ENCODE assay signal across 8 mouse cellular contexts in the genomic region with DNA sequence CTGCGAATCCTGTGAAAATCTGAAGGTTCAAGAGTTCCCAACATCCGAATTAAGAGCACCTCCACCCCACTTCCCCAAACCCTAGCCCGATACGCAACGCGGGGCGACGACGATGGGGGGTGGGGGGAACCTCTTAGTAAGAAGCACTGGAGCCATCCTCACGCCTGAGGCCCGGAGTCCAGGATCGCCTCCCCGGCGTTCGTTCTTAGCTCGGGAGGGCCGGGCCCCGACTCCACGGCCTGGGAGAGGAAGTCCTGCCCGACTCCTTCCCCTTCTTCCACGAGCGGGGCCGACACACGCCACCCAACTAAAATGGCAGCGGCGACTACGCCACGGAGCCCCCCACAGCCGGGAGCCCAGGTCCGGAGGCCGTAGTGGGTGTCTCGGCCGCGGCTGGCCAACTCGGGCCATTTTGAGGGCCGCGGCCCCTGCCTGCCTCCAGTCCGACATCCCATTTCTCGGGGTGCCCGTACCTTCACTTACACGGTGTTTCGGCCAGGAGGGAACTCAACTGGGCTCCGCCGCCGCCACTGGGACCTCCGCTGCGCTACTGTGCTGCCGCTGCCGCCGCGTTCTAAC. TPM values are rescaled to one million over a fixed set of nuclear protein-coding genes. Genes with fewer than 3 reads are reported as not detected.
DNase-seq lines count a peak whose midpoint lies in the region; ATAC-seq and TF ChIP-seq lines count a peak whose summit lies in the region.

No protein-coding gene starts in this region.

- H3K4me1 ChIP-seq in limb, embryonic 11.5 days (ENCODE audit: control insufficient read depth, insufficient read depth, low read length): no peaks in the 10 kb centered on the region
- 0 out of 2 replicates have a peak, but pooled peaks cover 5% of the 10 kb centered on the region for H3K4me1 ChIP-seq in midbrain, embryonic 13.5 days (replicated peaks)
- no peaks in the 10 kb centered on the region for H3K4me1 ChIP-seq in stomach, postnatal 0 days (replicated peaks; ENCODE audit: control insufficient read depth, insufficient read depth)

- no peak for TF ChIP-seq EP300 in stomach, postnatal 0 days (optimal IDR thresholded peaks at IDR 0.05)

- peak overlapping the region; percentile 66 for H3K4me3 ChIP-seq in limb, embryonic 11.5 days (ENCODE audit: low read depth, low read length)
- H3K4me3 ChIP-seq in midbrain, embryonic 13.5 days (replicated peaks): peak overlapping the region; percentile 76
- peak overlapping the region; percentile 71 for H3K4me3 ChIP-seq in stomach, postnatal 0 days (ENCODE audit: low read depth, low read length)

- intact Hi-C loops in heart, postnatal 25 days (cut with DNase I): no loop called here

- 0 out of 2 replicates have a peak, but pooled peaks cover 4% of the 10 kb centered on the region for H3K27me3 ChIP-seq in limb, embryonic 11.5 days (ENCODE audit: control insufficient read depth, insufficient read depth, low read length)
- H3K27me3 ChIP-seq in midbrain, embryonic 13.5 days: peaks cover 23% of the 10 kb centered on the region; the same call in 1 of the 2 replicates
- H3K27me3 ChIP-seq in stomach, postnatal 0 days (ENCODE audit: control insufficient read depth, insufficient read depth, low read length): no peaks in the 10 kb centered on the region

- peak; percentile 46 for ATAC-seq in frontal cortex, adult (ENCODE audit: low TSS enrichment)
- ATAC-seq in limb, embryonic 11.5 days (ENCODE audit: insufficient number of reproducible peaks, low FRiP score, low TSS enrichment, low read depth): peak; percentile 63; the same call in 1 of the 2 replicates
- peak; percentile 43 for ATAC-seq in midbrain, embryonic 13.5 days
- peak; percentile 45 for ATAC-seq in stomach, postnatal 0 days (ENCODE audit: low FRiP score, low TSS enrichment)

- H3K4me2 ChIP-seq in limb, embryonic 11.5 days (ENCODE audit: low read depth, severe bottlenecking): no peak overlapping the region
- H3K4me2 ChIP-seq in midbrain, embryonic 13.5 days (replicated peaks): peak overlapping the region; percentile 59
- H3K4me2 ChIP-seq in stomach, postnatal 0 days (replicated peaks; ENCODE audit: low read depth): peak overlapping the region; percentile 48

- H3K9me3 ChIP-seq in limb, embryonic 11.5 days (ENCODE audit: control insufficient read depth, low read length): no peaks in the 10 kb centered on the region
- H3K9me3 ChIP-seq in midbrain, embryonic 13.5 days: no peaks in the 10 kb centered on the region
- no peaks in the 10 kb centered on the region for H3K9me3 ChIP-seq in stomach, postnatal 0 days (ENCODE audit: control insufficient read depth, low read length)

- peak overlapping the region; percentile 85 for H3K9ac ChIP-seq in limb, embryonic 11.5 days (ENCODE audit: low read length)
- peak overlapping the region; percentile 88 for H3K9ac ChIP-seq in midbrain, embryonic 13.5 days (replicated peaks)
- peak overlapping the region; percentile 90 for H3K9ac ChIP-seq in stomach, postnatal 0 days (ENCODE audit: low read length)

- TF ChIP-seq CTCF in stomach, postnatal 0 days (IDR thresholded peaks at IDR 0.05; ENCODE audit: low read depth): no peak

- WGBS in limb, embryonic 11.5 days: 20% methylated on average over 51 of the region's 51 CpGs
- 32% methylated on average over 49 of the region's 51 CpGs for WGBS in midbrain, embryonic 13.5 days
- WGBS in stomach, postnatal 0 days: 7% methylated on average over 27 of the region's 51 CpGs

- no peak for DNase-seq in frontal cortex, adult 2 months (ENCODE audit: extremely low spot score in 1 of 2, low spot score in 1 of 2)
- DNase-seq in CD4-positive, CD25-positive, alpha-beta regulatory T cell, adult 2 months (ENCODE audit: low read depth, low spot score): peak; percentile 59
- DNase-seq in c-Kit-positive CD71-positive TER-119-positive erythroid progenitor cells, embryonic 14.5 days (ENCODE audit: low spot score): peak; percentile 23
- DNase-seq in heart, postnatal 25 days (ENCODE audit: low spot score): peak; percentile 4
- DNase-seq in limb, embryonic 11.5 days (ENCODE audit: low spot score): peak; percentile 52
- peak; percentile 37 for DNase-seq in stomach, postnatal 0 days (ENCODE audit: low spot score)

- H3K27ac ChIP-seq in limb, embryonic 11.5 days (replicated peaks; ENCODE audit: low read depth, low read length): peak overlapping the region; percentile 75
- peak overlapping the region; percentile 89 for H3K27ac ChIP-seq in midbrain, embryonic 13.5 days
- peak overlapping the region; percentile 97 for H3K27ac ChIP-seq in stomach, postnatal 0 days (replicated peaks)

- no peaks in the 10 kb centered on the region for H3K36me3 ChIP-seq in limb, embryonic 11.5 days (ENCODE audit: control insufficient read depth, insufficient read depth, low read length)
- peaks cover 8% of the 10 kb centered on the region for H3K36me3 ChIP-seq in midbrain, embryonic 13.5 days
- no peaks in the 10 kb centered on the region for H3K36me3 ChIP-seq in stomach, postnatal 0 days (ENCODE audit: control insufficient read depth, insufficient read depth, low read length)

RNA-seq across cellular contexts. Expression of a gene that starts 0.4 kb away (rescaled TPM):
- polyA plus RNA-seq in frontal cortex, adult 2 months (2012; rRNA removed): 18.5 and 18.6 TPM in 2 replicates
- 10 to 100 TPM; 19.8 to 23.1 TPM for total RNA-seq in heart, postnatal 25 days (2021)
- polyA plus RNA-seq in limb, embryonic 11.5 days (2014; fragmentation: Nextera tagmentation; extraction: Ambion mirVana): 41.5 and 44.5 TPM in 2 replicates
- 33.3 and 36.3 TPM in 2 replicates for polyA plus RNA-seq in midbrain, embryonic 13.5 days (2015; fragmentation: Nextera tagmentation; extraction: Ambion mirVana)
- polyA plus RNA-seq in stomach, postnatal 0 days (2015; fragmentation: Nextera tagmentation; extraction: Ambion mirVana): 11.6 and 12.4 TPM in 2 replicates

Comparison
In these comparisons a context has a peak if more than half of its experiments do, and no peak if none do; other contexts are left out.
1. DNase-seq: peak in CD4-positive, CD25-positive, alpha-beta regulatory T cell, adult 2 months (single experiment), c-Kit-positive CD71-positive TER-119-positive erythroid progenitor cells, embryonic 14.5 days (single experiment), heart, postnatal 25 days (single experiment), limb, embryonic 11.5 days (single experiment) and stomach, postnatal 0 days (single experiment); none in frontal cortex, adult 2 months (0 of 2).
2. Peak in every context shown above with its lines, with median percentiles within 50 percentile points of each other: ATAC-seq, H3K27ac ChIP-seq, H3K4me3 ChIP-seq and H3K9ac ChIP-seq.